Mouse (Mus musculus) left cerebral cortex, postnatal 10 days (tissue): ENCODE results near the gene Igsf6. TPM values are rescaled to one million over a fixed set of nuclear protein-coding genes. Genes with fewer than 3 reads are reported as not detected.
"Not testable (repeated sequence)": the region's sequence is repeated elsewhere in the genome, so short reads cannot be mapped to it uniquely, and the experiment has no call there.

ENCODE experiments used
- DNase-seq, 2 experiments: peaks; one replicate each; pipeline ENCODE4 v3.0.0; 2021 to 2022; ENCODE audit warnings: low spot score in 2 of 2, mixed read lengths in 1 of 2; ENCODE audit errors: extremely low spot score in 1 of 2
- intact Hi-C: fragments of 180-260 bp; cut with DNase I; formaldehyde crosslinking; loops from one replicate; pipeline ENCODE4 v1.15.1; 2025
- total RNA-seq, 2 experiments: library from RNA; stranded (reverse); gene quantifications; 2 replicates each; pipeline ENCODE4 v1.2.3; 2021

The Igsf6 gene
- total RNA-seq, 2 experiments from 2014 or later: 0.16 TPM; not detected in 1

DNA sequence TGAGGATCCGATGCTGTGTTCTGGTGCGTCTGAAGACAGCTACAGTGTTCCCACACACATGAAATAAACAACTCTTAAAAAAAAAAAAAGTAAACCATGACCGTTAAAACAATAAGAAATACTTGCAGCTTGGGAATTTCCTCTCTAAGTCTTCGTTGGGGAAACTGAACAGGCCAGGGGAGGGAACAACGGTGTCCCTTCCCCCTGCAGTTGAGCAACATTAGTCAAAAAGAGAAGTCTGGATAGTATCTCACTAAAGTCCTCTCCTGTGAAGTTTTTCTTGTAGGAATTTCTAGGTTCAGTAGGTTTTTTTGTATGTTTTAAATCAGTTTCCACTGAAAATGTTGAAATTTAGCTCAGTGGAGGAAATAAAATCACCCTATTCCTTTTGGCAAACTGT, 1.9 kb downstream of the Igsf6 start:
- intact Hi-C loops: loop anchor here (10.0 kb wide), 1 partner anchor 322 kb away; the partner anchor contains the start of gene Hs3st2
- no peak for DNase-seq

DNA sequence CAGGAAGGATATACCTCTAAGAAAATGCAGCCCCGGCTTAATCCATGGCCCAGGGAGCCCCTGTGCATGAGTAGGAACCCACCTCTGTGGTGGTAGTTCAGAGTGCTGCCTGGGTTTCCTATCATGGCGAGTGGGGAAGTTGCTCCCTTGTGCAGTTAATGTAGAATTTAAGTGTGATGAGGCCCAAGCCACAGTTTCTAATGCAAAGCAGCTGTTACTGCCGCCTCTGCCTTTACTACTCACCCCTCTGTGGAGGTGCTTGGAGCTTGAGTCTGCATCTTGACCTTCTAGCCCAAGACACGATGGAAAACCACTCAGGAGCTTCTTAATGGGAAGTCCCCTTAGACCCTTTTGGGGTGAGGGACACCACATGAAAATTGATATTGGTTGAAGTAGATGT, 3.1 kb downstream of the Igsf6 start:
- no peak for DNase-seq
- intact Hi-C loops: loop anchor here (10.0 kb wide), 1 partner anchor 324 kb away; the partner anchor contains the start of gene Hs3st2

DNA sequence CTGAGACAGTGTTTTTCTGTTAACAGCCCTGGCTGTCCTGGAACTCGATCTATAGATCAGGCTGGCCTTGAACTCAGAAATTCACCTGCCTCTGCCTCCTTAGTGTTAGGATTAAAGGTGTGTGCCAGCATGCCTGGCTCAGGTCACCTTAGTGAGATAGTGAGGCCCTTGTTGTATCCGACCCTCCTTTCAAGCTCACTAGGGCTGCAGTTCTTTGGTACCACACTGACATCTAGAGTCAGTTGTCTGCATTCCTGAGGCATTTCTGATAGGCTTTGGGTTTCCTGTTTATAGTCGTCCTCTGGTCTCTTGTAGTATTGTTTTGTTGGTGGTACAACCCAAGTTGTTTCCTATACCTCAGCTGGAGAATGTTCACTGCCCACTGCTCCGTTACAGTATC, 10.1 kb downstream of the Igsf6 start:
- intact Hi-C loops: loop anchor here (5.0 kb wide), 1 partner anchor 132 kb away; no protein-coding TSS in a partner anchor
- peak in 1 of 2 experiments; percentile 20 for DNase-seq

DNA sequence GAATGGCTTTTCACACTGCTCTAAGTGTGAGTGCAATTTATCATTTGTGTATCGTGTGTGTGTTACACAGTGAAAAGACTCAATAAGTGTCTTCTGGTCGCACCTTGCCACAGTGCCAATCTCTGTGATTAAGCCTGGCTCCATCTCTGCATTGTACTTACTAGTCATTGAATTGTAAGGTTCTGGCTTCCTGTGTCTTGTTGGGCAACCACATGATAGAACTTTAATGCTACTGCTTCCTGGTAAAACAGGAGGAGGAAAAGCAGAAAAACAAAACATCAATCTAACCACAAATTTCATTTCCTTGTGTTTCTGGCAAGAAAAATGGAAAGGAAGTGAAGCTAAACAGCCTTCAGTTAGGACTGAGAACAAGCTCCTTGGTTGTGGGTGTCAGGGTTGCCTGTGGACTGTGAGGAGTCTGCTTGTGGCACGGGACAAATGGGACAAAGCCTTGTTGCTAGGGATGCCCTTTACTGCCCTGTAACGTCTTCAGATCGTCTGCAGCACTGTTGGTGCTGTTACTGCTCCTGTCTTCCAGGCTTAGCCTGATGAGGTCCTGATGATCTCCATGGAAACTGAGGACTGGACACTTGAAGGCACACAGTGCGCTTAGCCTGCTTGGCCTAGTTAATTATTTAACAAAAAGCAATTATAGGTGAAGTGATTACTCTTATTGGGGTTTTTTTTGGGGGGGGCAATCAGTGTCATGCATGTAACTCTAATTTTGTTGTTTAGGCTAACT, 14.7 kb downstream of the Igsf6 start:
- intact Hi-C loops: loop anchor here (5.0 kb wide), 1 partner anchor 127 kb away; no protein-coding TSS in a partner anchor
- DNase-seq: no peak

DNA sequence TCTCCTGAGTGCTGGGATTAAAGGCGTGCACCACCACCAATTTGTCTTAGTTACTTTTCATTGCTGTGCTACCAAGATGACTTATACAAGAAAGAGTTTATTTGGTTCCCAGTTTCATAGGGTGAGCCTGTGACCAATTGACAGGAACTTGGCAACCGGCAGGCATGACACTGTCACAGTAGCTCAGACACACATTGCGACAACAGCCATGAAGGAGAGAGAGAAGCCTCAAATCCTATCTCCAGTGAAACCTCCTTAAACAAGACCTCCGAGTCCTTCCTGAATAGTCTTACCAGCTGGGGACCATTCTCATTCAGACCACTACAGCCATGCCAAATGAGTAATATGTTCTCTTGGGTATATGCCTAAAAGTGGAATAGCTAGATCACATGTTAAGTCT, 21.3 kb downstream of the Igsf6 start:
- DNase-seq: no peak
- intact Hi-C loops: no loop called here

DNA sequence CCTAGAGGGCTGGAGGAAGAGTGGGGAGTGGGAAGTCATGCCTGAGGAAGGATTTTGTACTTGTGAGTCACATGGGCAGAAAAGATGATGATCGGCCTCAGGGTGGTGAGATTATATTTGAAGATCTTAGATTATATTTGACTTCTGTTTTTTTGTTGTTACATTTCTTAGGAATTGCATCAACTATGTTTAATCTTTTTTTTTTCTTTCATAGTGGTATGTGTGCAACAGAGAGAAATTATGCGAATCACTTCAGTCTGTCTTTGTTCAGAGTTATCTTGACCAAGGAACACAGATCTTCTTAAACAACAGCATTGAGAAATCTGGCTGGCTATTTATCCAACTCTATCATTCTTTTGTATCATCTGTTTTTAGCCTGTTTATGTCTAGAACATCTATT, 26.7 kb downstream of the Igsf6 start:
- intact Hi-C loops: no loop called here
- no peak for DNase-seq

DNA sequence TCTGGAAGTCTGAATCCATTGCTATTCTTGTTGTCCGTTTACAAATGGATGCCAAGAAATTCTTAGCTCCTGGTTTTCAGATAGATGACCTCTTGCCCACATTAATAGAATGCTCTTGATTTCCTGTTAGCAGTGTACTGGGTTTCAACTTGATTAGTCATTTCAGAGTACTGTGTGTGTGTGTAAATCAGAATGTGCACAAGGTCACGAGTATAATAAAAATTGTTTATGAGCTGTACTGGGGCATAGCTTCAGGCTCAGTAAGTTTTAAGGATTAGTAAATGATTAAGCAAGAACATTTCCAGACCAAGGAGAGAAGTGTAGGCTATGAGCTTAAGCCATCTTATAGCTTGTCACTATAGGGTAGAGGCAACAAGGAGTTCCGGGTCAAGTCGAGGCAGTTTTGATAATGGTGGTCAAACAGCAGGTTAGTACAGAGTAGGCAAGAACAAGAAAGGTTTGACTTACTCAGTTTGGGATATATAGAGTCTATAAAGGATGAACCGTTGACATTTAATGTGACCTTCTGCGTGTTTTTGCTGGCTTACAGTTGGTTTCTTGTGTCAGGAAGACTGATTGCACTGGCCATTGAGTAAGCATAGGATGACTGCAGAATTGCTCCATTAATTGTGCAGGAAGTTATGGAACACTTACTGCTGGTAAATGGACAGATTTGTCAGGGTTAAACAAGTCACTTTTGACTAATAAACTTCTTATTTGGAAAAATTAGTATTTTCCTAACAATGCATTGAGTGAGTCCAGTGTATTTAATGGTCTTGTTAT, 28.5 kb downstream of the Igsf6 start:
- intact Hi-C loops: no loop called here
- DNase-seq: no peak

DNA sequence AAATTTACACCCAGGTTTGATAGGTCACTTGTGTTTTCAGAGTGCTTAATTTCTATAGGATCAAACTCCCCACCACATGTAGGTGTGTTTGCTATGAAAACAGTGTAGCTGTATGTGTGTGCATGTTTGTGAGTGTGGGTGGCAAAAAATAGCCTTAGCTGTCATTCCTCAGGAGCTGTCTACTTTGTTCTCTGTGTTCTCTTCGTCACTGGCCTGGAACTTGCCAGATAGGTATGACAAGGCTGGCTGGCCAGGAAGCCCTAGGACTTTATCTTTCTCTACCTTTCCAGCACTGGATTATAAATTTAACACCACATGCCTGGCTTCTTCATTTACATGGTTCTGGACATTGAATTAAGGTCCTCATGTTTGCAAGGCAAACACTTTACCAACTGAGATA, 30.1 kb downstream of the Igsf6 start:
- no peak for DNase-seq
- intact Hi-C loops: no loop called here

DNA sequence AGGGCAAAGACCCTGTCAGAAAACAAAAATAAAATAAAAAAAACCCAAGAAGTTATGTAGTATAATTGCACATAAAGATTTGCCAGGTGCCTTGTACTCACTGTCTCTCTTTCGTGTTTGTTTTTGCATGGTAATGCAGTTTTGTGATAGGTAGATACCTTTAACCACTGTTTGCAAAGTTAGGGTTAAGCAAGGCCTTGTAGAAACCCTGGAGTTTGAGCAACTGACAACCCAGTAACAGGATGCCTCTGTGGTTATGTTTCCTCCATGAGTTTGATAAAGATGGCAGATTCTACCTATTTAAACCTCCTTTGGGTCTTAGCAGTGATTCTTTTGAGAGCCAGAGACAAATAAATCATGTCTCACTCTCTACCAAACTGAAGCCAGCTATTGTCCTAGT, 30.9 kb downstream of the Igsf6 start:
- intact Hi-C loops: no loop called here
- DNase-seq: no peak

DNA sequence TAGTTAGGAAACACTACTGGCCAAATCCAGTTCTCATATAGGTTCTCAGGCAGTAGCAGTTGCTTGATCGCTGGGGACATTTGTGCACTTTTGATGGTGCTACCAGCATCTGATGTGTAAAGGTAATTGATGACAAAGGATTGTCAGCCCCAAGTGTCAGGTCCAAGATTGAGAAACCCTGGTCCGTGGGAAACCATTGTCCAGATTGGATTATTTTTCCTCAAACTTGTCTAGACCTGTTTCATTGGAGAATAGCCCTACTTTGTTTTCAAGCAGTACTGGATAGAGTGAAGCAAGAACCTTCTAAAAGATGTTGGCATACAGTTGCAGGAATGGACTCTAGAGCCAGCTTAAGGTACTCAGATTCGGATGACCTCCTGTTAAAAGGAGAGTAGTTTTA, 31.4 kb downstream of the Igsf6 start:
- DNase-seq: no peak
- intact Hi-C loops: no loop called here

DNA sequence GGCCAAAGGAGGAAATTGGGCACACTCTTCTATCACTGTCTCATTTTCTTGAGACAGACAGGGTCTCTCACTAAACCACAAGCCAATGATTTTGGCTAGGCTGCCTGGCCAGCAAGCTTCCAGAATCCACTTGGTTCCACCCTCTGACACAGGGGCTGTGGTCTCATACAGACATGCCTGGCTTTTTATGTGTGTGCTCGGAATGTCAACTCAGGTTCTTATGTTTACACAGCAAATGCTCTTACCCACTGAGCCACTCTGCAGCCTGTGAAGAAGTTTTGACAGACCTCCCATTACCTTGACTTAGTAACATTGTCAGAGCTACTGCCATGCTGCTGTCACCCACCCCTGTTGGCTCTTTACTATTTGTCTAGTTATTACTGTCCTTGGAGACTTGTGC, 32.4 kb downstream of the Igsf6 start:
- intact Hi-C loops: no loop called here
- no peak for DNase-seq

DNA sequence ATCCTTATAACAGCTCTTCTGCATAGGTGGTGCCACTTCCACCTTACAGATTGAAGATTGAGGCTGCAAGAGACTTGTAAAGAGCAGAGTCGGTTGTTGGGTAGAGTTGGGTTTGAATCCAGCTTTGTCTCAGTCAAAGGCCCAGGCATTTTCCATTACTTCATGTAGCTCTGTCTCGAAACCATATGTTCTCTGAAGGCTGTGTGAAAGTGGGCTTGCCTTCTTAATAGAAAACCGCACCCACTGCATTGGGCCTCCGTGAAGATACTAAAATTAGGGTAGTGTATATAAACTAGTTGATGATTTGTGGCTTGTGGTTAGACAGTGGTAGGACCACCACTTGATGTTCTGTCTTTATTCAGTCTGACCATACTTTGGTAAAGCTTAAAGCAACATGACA, 33.8 kb downstream of the Igsf6 start:
- no peak for DNase-seq
- intact Hi-C loops: no loop called here

DNA sequence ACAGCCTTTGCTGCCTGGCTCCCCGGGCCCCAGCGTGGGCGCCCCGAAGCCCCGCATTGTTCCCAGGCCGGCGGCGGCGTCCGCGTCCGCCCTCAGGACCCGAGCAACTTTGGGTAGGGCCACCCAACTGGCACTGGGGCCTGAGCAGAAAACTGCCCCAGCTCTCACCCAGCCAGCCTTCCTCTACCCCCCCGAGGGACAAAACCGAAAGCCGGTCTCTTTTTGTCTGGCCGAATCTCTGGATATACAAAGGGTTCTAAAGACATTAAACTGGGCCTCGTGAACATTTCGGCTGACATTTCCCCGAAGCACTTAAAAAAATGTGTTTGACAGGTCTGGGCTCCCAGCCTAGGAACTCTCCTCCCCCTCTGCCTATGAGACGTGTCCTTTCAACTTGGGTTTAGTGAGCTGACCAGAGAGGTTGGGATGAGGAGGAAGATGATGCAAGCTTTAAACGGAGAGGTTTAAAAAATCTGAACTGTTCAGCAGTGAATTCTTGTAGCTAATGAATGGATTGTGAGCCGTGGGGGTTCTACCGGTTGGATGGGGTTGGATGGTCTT, 39.1 kb downstream of the Igsf6 start:
- DNase-seq: peak in 1 of 2 experiments; percentile 13
- intact Hi-C loops: no loop called here

DNA sequence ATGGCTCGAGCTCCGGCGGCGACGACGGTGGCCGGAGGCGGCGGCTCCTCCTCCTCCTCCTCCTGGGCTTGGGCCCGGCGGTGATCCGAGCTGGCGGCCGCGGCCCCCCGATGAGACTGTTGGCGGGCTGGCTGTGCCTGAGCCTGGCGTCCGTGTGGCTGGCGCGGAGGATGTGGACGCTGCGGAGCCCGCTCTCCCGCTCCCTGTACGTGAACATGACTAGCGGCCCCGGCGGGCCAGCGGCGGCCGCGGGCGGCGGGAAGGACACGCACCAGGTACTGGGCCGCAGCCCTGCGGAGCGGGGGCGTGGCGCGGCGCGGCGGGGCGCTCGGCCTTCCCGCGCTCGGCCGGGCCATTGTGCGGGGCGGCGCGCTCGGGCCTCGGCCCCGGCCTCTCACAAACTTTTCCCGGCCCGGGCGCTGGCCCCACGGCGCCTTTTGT, 39.7 kb downstream of the Igsf6 start:
- no peak for DNase-seq
- intact Hi-C loops: no loop called here

DNA sequence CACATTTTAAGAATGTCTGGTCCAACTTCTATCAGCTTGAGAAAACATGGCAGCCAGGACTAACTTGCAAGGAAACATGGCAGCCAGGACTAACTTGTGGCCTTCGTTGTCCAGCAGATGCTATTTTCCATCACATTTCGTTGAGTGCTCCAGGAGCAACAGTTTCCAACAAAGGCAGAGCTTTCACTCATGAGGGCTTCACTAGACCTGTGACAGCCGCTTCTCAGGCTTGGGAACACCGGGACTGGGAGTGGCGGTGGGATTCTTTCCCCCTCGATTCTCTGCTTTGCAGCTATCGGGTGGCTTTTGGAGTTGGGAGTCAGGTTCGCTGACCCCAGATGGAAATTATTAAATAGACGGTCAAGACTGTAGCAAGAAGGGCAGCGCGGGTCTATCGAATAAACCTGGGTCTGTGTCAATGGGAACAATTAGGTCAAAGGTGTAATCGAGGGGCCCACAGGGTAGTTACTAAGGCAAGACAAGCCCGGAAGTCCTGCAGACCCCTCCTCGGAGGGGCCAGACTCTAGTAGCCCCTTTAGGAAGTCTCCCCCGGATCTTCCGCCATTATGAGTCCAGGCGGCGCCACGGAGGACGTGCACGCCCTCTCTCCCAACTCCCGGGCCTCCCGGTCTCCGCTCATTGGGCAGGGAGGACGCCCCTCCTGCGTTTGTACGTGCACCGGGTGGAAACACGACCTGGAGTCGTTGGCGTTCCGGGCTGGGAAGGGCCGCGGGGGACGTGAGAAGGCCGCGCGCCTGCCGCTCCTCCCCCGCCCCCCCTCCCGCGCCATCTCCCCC, 40.3 kb downstream of the Igsf6 start, which contains the start of gene Mettl9:
Gene Mettl9, plus strand, starts transcription at position 590 of the 797 bp plus-strand sequence.
- DNase-seq: peak; percentile 92 to 97
- intact Hi-C loops: no loop called here

DNA sequence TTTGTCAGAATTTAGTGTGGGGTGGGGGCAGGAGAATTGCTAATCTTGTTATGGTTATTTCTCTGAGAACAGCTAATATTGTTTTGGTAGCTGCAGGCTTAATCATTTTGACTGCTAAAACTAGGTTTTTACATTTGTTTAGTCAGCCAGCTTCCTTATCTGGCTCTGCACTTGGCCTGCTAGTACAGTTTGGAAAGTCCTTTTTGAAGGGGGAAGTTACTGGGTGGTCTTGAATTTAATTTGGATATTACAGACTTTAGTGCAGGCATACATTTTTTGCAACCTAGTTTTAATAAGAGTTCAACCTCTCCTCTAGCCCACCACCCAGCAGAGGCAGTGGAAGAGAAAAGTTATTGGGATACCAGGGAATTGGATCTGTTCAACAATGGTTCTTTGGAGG, 44.4 kb downstream of the Igsf6 start:
- intact Hi-C loops, DNase-seq: not testable (repeated sequence)

DNA sequence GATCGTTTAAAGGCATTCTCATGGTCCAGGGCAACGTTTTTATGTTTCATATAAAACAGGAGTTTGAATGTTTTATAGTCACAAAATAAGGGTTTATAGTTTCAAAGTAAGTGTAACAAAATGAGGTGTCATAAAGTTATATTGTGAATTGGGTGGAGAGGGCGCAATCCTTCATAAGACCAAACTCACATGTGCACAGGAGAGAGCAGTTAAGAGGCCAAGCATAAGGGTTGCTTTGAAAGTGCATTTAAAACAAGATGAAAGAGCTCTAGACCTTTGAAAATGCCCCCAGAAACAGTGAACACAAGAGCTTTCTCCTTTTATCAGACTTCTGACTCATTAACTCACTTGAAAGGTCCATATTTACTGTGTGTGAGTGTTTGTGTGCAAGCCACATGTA, 48.1 kb downstream of the Igsf6 start:
- DNase-seq: no peak
- intact Hi-C loops: no loop called here

DNA sequence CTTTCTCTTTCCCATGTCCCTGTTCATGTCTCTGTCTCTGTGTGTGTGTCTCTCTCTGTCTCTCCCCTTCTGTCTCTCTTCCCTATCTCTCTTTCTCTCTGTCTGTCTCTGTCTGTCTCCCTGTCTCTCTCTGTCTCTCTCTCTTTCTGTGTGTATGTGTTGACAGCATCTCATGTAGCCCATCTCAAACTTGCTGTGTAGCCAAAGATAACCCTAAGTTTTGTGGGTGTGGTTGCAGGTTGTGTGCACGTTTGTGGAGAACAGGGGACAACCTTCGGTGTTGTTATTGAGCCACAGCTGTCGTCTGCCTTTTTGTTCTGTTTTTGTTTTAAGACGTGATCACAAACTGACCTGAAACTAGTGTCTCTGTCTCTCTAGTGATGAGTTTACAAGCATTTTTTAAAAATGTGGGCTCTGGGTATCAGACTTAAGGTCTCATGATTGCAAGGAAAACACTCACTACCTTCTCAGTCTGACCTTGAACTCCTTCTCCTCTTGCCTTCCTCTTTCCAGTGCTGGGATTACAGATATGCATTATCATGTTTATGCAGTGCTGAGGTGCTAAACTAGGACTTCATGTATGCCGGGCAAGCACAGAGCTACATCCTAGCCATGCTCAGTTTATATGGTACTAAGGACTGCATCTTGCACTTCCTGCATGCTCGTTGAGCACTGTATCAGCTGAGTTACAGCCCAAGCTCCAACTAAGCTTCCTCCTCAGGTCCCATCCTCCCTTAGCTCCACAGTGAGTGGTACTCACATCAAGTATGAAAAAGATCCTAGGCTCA, 49.0 kb downstream of the Igsf6 start:
- intact Hi-C loops: no loop called here
- DNase-seq: no peak
